Mouse (Mus musculus): ENCODE measurements around the gene Obscn. TPM values are rescaled to one million over a fixed set of nuclear protein-coding genes. Genes with fewer than 3 reads are reported as not detected.
A peak's percentile ranks its signal among the peaks of the same experiment; 100 is the strongest.

The Obscn gene
- total and polyA plus RNA-seq, 3 experiments = 0.09 to 0.13 (median 0.13) TPM

DNA sequence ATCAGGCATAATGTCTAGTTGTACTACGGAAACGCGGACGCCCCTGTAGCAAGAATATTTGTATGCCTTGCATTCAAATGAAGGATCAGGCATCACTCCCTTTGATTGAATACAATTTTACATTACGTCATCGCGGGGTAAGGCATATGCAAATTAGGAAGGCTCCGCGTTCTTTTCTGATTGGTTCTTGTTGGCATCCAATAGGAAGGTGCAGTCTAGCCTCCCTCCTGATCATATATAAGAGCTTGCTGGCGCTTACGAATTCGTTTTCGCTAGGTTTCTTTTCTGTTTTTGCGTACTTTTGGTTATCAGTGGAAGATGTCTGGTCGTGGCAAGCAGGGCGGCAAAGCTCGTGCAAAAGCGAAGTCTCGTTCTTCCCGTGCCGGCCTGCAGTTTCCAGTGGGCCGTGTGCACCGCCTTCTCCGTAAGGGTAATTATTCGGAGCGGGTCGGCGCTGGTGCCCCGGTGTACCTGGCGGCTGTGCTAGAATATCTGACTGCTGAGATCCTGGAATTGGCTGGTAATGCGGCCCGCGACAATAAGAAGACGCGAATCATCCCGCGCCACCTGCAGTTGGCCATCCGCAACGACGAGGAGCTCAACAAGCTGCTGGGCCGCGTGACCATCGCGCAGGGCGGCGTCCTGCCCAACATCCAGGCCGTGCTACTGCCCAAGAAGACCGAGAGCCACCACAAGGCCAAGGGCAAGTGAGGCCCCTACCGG lies 181.6 kb downstream of the Obscn start, which contains the start of the genes Hist3h2a and Trim17:
Gene Hist3h2a, plus strand, starts transcription at position 266 of the 723 bp plus-strand sequence.
Gene Trim17, plus strand, starts transcription at position 266 of the 723 bp plus-strand sequence.
- DNase-seq (ENCODE audit: extremely low read depth) = peak; percentile 100
- Histone ChIP-seq H3K9me3 (replicated peaks; ENCODE audit: low read length) (no peaks in the 10 kb centered on the region), H3K27ac (ENCODE audit: insufficient read depth, low read depth) (peak within 1 kb of the TSS; percentile 93), H3K4me1 (ENCODE audit: control insufficient read depth in 1 of 2, insufficient read depth in 2 of 2) (peaks cover 13 to 46% of the 10 kb centered on the region in 2 experiments), H3K36me3 (replicated peaks in 1 of 2; ENCODE audit: control insufficient read depth in 1 of 2, insufficient read depth in 1 of 2, low read length in 1 of 2) (peaks cover 2 to 14% of the 10 kb centered on the region in 2 experiments), H3K4me3 (replicated peaks in 1 of 3; ENCODE audit: low read depth in 2 of 3, low read length in 2 of 3, poor library complexity in 1 of 3) (peak within 1 kb of the TSS; percentile 72 to 78 (median 72)), H3K4me2 (ENCODE audit: insufficient read depth, low read depth, poor library complexity, severe bottlenecking) (peak within 1 kb of the TSS; percentile 96), H3K9ac (ENCODE audit: insufficient read depth, low read depth) (peak within 1 kb of the TSS; percentile 83), H3K79me2 (replicated peaks; ENCODE audit: control insufficient read depth, extremely low read depth, insufficient read depth, poor library complexity, severe bottlenecking) (peaks cover 2% of the 10 kb centered on the region; the same call in 1 of the 2 replicates), H3K27me3 (replicated peaks) (peaks cover 31% of the 10 kb centered on the region)
- dilution Hi-C loops (cut with MboI; ENCODE audit: extremely low pct_ligation_motif_present, extremely low pct_unique_long_range_greater_than_20kb, low sequenced_read_pairs) (no loop called here), in situ Hi-C loops (cut with MboI; ENCODE audit: low pct_ligation_motif_present, low pct_unique_long_range_greater_than_20kb, low sequenced_read_pairs) (loop anchor here (5.0 kb wide), 1 partner anchor 32 kb away; no protein-coding TSS in a partner anchor)
- TF ChIP-seq EP300 (IDR thresholded peaks at IDR 0.05; ENCODE audit: low read length) = no peak
- TF ChIP-seq E2F4 (IDR thresholded peaks at IDR 0.05; ENCODE audit: insufficient replicate concordance, low read depth, low read length) = peak; percentile 12; the same call in 1 of the 2 replicates
- no peak for TF ChIP-seq ZNF384 (IDR thresholded peaks at IDR 0.05; ENCODE audit: low read depth, low read length)
- peak; percentile 97 for TF ChIP-seq JUND (conservative IDR thresholded peaks at IDR 0.05; ENCODE audit: low read depth, low read length)
- peak; percentile 74 for TF ChIP-seq HCFC1 (IDR thresholded peaks at IDR 0.05; ENCODE audit: low read depth, low read length)
- peak; percentile 99 for TF ChIP-seq POLR2A (IDR thresholded peaks at IDR 0.05; ENCODE audit: low read depth, low read length)
- peak; percentile 98 for TF ChIP-seq TCF12 (IDR thresholded peaks at IDR 0.05; ENCODE audit: low read depth, low read length)
- peak; percentile 100 for TF ChIP-seq NELFE (IDR thresholded peaks at IDR 0.05; ENCODE audit: low read depth, low read length)
- TF ChIP-seq USF2 (conservative IDR thresholded peaks at IDR 0.05; ENCODE audit: low read depth, low read length) = peak; percentile 28; the same call in 1 of the 2 replicates
- no peak for TF ChIP-seq ZKSCAN1 (IDR thresholded peaks at IDR 0.05; ENCODE audit: borderline replicate concordance, low read depth, low read length)
- peak; percentile 99 for TF ChIP-seq ZMIZ1 (IDR thresholded peaks at IDR 0.05; ENCODE audit: low read depth, low read length)
- TF ChIP-seq RCOR1 (conservative IDR thresholded peaks at IDR 0.05; ENCODE audit: low read depth, low read length) = no peak; the same call in 1 of the 2 replicates
- TF ChIP-seq RAD21 (IDR thresholded peaks at IDR 0.05; ENCODE audit: low read depth, low read length) = peak; percentile 39
- TF ChIP-seq USF1 (IDR thresholded peaks at IDR 0.05; ENCODE audit: low read depth, low read length) = peak; percentile 66
- TF ChIP-seq ELF1 (IDR thresholded peaks at IDR 0.05; ENCODE audit: low read depth, low read length) = no peak; the same call in 1 of the 2 replicates
- peak; percentile 99 for TF ChIP-seq TBP (conservative IDR thresholded peaks at IDR 0.05; ENCODE audit: low read depth, low read length)
- TF ChIP-seq MXI1 (IDR thresholded peaks at IDR 0.05; ENCODE audit: low read depth, low read length) = peak; percentile 46
- 0 out of 2 replicates have a peak, but pooled peaks have one; percentile 43 for TF ChIP-seq MEF2A (IDR thresholded peaks at IDR 0.05; ENCODE audit: borderline replicate concordance, low read depth, low read length)
- TF ChIP-seq SMC3 (IDR thresholded peaks at IDR 0.05; ENCODE audit: low read depth, low read length) = peak; percentile 47
- TF ChIP-seq SIN3A (IDR thresholded peaks at IDR 0.05; ENCODE audit: low read length) = peak; percentile 89; the same call in 1 of the 2 replicates
- TF ChIP-seq GABPA (IDR thresholded peaks at IDR 0.05; ENCODE audit: insufficient replicate concordance, low read depth, low read length) = no peak; the same call in 1 of the 2 replicates
- peak; percentile 12; the same call in 1 of the 2 replicates for TF ChIP-seq NRF1 (IDR thresholded peaks at IDR 0.05; ENCODE audit: low read depth, low read length)
- TF ChIP-seq PAX5 (IDR thresholded peaks at IDR 0.05; ENCODE audit: low read length) = no peak
- TF ChIP-seq MAFK (IDR thresholded peaks at IDR 0.05; ENCODE audit: insufficient replicate concordance, low read length) = 0 out of 2 replicates have a peak, but pooled peaks have one; percentile 51
- peak; percentile 96 for TF ChIP-seq CHD2 (IDR thresholded peaks at IDR 0.05; ENCODE audit: low read length)
- TF ChIP-seq CTCF (conservative IDR thresholded peaks at IDR 0.05 in 1 of 2, IDR thresholded peaks at IDR 0.05 in 1 of 2; ENCODE audit: low read depth in 2 of 2, low read length in 2 of 2) = peak in 1 of 2 experiments; percentile 72; a peak in 2 of 4 replicates
- TF ChIP-seq CHD1 (IDR thresholded peaks at IDR 0.05; ENCODE audit: low read depth, low read length) = no peak; the same call in 1 of the 2 replicates
- peak; percentile 84 for TF ChIP-seq BHLHE40 (IDR thresholded peaks at IDR 0.05; ENCODE audit: low read depth, low read length)
- TF ChIP-seq JUN (IDR thresholded peaks at IDR 0.05; ENCODE audit: insufficient read depth, low read depth, low read length) = peak; percentile 97
- TF ChIP-seq MYC (IDR thresholded peaks at IDR 0.05; ENCODE audit: low read depth, low read length) = peak; percentile 64
- 0 out of 2 replicates have a peak, but pooled peaks have one; percentile 47 for TF ChIP-seq IRF4 (IDR thresholded peaks at IDR 0.05; ENCODE audit: low read depth, low read length)
- TF ChIP-seq KAT2A (IDR thresholded peaks at IDR 0.05; ENCODE audit: insufficient replicate concordance, low read length) = 0 out of 2 replicates have a peak, but pooled peaks have one; percentile 11
- peak; percentile 99 for TF ChIP-seq POLR2AphosphoS2 (IDR thresholded peaks at IDR 0.05; ENCODE audit: low read depth, low read length)
- no peak for TF ChIP-seq MAZ (IDR thresholded peaks at IDR 0.05; ENCODE audit: low read depth, low read length)
- TF ChIP-seq MAX (IDR thresholded peaks at IDR 0.05; ENCODE audit: low read length) = peak; percentile 29; the same call in 1 of the 2 replicates
- peak; percentile 97 for TF ChIP-seq UBTF (IDR thresholded peaks at IDR 0.05; ENCODE audit: low read depth, low read length)
- TF ChIP-seq ETS1 (conservative IDR thresholded peaks at IDR 0.05; ENCODE audit: low read depth, low read length) = 0 out of 2 replicates have a peak, but pooled peaks have one; percentile 12
